Mouse (Mus musculus) embryonic fibroblast, embryonic 13.5 days (primary cell): ENCODE measurements at regions not wholly inside any gene's neighbourhood (a gene's known extent, or its start where the extent isn't known, plus 50 kb on each side); places are given as distances from the start of the nearest gene placed in this dataset.

Source experiments
- CTCF ChIP-seq: IDR thresholded peaks from 2 replicates; pipeline ENCODE4 v1.5.1; 2011; ENCODE audit warnings: mild to moderate bottlenecking, control low read depth, low read length, moderate library complexity, borderline replicate concordance; ENCODE audit not compliant: insufficient read depth
- POLR2A ChIP-seq: IDR thresholded peaks from 2 replicates; pipeline ENCODE4 v1.6.1; 2011; ENCODE audit warnings: low read depth, mild to moderate bottlenecking, control low read depth, low read length, moderate library complexity

- no peak for TF ChIP-seq POLR2A
- no peak for TF ChIP-seq CTCF
These were observed 266.4 kb downstream of the Slc4a3 start for GRCm38 (mm10) chr1:75812471-75812870.
